In the genomic region with DNA sequence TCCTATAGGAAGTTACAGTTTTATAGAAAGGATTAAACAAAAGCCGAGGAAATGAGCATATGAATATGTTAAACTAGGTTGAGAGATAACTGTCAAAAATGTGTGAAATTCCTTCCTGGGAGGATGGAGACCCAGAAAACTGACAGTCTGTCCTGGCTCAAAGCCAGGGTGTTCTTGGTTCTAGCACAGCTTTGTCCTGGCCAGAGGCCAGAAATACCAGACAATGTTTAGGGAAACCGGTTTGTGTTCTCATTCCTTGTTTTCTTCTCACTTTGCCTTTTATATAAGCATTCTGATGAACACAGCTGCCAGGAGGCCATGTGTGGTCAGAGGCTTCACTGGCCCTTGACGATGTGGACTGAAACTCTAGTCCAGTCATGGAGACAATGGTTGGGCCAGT, we compare ENCODE assay signal across 9 mouse cellular contexts.
DNase-seq lines count a peak whose midpoint lies in the region; ATAC-seq and TF ChIP-seq lines count a peak whose summit lies in the region.
"Had no signal": no experiment of that assay in that cellular context is flagged by ENCODE, and none has a peak within 500 bp of the region (broad histone marks: within the 10 kb centered on the region; RNA-seq: fewer than 3 reads in every experiment).

No protein-coding gene starts in this region.

- no peak overlapping the region for H3K9ac ChIP-seq in heart, postnatal 0 days (replicated peaks; ENCODE audit: low read depth, low read length)
- H3K9ac ChIP-seq: heart, embryonic 13.5 days had no signal

- H3K36me3 ChIP-seq in heart, postnatal 0 days (replicated peaks; ENCODE audit: control insufficient read depth, insufficient read depth, low read length): no peaks in the 10 kb centered on the region
- H3K36me3 ChIP-seq: heart, embryonic 13.5 days had no signal

- TF ChIP-seq EP300 in heart, postnatal 0 days (IDR thresholded peaks at IDR 0.05; ENCODE audit: low read depth): no peak

- no peaks in the 10 kb centered on the region for H3K27me3 ChIP-seq in heart, postnatal 0 days (ENCODE audit: control insufficient read depth, insufficient read depth, low read length)
- H3K27me3 ChIP-seq: heart, embryonic 13.5 days had no signal

- DNase-seq in heart, postnatal 0 days (ENCODE audit: low spot score): peak; percentile 31
- no peak for DNase-seq in heart, adult 8-10 months (ENCODE audit: low spot score)
- DNase-seq in urinary bladder, postnatal 25 days (ENCODE audit: low spot score): peak; percentile 11
- no peak for DNase-seq in urinary bladder, adult 18-20 months (ENCODE audit: low spot score in 2 of 2)
- peak; percentile 32 for DNase-seq in layer of hippocampus, adult 9-10 months (ENCODE audit: low spot score)
- no peak for DNase-seq in natural killer cell, adult 2 months (ENCODE audit: low spot score in 2 of 2)
- no peak for DNase-seq in gastrocnemius, postnatal 10 days

- H3K9me3 ChIP-seq in heart, postnatal 0 days (replicated peaks; ENCODE audit: control insufficient read depth, low read length): no peaks in the 10 kb centered on the region
- H3K9me3 ChIP-seq: heart, embryonic 13.5 days had no signal

- no peak overlapping the region for H3K4me3 ChIP-seq in heart, postnatal 0 days (ENCODE audit: low read depth, low read length)
- H3K4me3 ChIP-seq: heart, embryonic 13.5 days had no signal

- ATAC-seq in heart, postnatal 0 days (ENCODE audit: insufficient read depth, low read depth): no peak
- no peak for ATAC-seq in megakaryocyte progenitor cell, adult 5-6 weeks (replicated peaks; ENCODE audit: poor library complexity)

- peaks cover 11% of the 10 kb centered on the region; the same call in 1 of the 2 replicates for H3K4me1 ChIP-seq in heart, postnatal 0 days (ENCODE audit: control insufficient read depth, insufficient read depth)

- no peak for TF ChIP-seq CTCF in heart, postnatal 0 days (IDR thresholded peaks at IDR 0.05; ENCODE audit: low read depth)

- WGBS in heart, postnatal 0 days: 20% methylated on average over 3 of the region's 3 CpGs

- H3K4me2 ChIP-seq in heart, postnatal 0 days (ENCODE audit: low read depth, low read length): no peak overlapping the region
- H3K4me2 ChIP-seq: heart, embryonic 13.5 days had no signal

- no peak overlapping the region for H3K27ac ChIP-seq in heart, postnatal 0 days (ENCODE audit: low read depth)
- H3K27ac ChIP-seq: heart, embryonic 13.5 days had no signal

Comparison
In these comparisons a context has a peak if more than half of its experiments do, and no peak if none do; other contexts are left out.
1. DNase-seq: peak in heart, postnatal 0 days (single experiment), urinary bladder, postnatal 25 days (single experiment) and layer of hippocampus, adult 9-10 months (single experiment); none in heart, adult 8-10 months (single experiment), urinary bladder, adult 18-20 months (0 of 2), natural killer cell, adult 2 months (0 of 2) and gastrocnemius, postnatal 10 days (single experiment).